Mouse (Mus musculus): ENCODE measurements around the gene Nav2.
A peak's percentile ranks its signal among the peaks of the same experiment; 100 is the strongest.

Nav2 gene

DNA sequence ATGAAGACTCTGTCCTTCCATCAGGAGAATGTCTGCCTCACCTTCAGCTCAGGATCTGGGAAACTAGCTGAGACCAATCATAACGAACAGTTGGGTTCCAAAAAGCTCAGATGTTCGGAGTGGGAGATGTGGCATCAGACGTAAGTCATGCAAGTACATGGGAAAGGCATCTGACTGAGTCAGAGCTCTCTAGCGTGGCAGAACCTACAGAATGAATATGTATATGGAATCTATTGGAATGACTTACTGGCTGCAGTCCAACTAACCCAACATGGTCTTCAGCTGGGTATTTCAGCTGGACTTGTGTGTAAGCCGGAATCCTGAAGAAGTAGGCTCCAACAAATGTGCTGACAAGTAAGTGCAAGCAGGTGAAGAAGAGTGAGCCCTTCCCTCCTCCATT, 199.6 kb downstream of the Nav2 start:
- DNase-seq, result no peak

DNA sequence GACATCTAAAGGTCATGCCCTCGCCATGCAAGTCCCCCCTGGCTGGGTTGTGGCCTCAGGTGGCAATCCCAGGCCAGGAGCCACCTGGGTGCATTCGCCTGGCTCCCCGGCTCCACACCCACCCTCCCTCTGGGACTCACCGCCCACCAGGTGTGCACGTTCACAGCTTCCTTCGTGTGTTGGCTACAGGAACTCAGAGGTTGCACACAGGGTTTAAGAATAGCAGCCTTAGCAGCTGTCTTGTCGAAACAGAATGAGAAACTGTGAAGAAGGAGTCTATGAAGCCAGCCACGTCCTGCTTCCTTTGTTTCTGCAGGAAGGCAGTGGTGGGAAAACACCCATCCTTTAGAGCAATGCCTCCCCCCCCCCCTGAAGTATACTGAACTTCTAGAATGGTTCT, 210.5 kb downstream of the Nav2 start:
- DNase-seq, result no peak

DNA sequence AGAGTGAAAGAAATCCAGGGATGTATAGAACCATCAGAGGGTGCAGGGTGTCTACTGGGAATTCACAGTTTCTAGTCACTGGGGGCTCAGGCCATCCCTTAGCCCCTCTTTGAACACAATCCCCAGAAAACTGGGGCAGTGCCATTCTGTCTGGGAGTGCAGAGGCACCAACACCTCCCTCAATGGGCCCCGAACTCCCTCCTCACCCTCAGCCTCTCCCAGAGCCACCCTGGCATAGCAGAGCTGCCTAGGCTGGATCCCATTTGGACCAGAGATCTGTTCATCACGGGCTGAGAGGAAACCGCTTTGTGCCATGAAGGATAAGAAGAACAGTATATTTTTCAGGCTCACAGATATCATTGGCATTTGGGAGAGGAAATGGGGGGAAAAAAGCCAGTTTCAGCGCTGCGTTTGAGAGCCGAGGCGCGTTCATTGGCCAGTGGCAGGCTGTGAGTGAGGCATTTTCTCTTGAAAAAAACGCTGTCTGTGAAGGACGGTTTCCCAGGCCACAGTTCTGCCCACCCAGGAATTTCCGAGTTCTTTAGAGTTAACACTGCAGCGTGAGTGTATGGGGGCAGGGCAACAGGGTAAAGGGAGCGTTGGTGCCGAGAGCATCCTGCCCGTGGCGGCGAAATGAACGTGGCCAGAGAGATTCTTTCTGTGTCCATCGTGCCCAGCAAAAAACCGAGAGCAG, 211.4 kb downstream of the Nav2 start:
- no peak for DNase-seq

DNA sequence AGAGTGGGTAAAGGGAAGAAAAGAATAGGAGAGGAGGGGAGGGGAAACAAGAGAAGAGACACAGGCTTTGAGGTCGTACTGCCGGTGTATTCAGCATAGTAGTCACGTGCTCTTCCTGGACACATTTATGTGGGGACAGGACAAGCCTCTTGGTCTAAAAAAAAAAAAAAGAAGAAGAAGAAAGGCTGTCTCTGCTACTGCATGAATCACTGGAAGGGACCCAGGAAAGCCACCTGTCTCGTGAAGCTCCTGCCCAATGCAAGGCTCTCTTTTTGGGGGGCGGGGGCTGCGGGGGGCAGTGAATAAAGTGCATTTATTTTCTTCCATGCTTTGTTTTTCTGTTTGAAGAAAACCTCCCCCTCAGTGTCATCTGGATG, 212.0 kb downstream of the Nav2 start:
- DNase-seq, result no peak

DNA sequence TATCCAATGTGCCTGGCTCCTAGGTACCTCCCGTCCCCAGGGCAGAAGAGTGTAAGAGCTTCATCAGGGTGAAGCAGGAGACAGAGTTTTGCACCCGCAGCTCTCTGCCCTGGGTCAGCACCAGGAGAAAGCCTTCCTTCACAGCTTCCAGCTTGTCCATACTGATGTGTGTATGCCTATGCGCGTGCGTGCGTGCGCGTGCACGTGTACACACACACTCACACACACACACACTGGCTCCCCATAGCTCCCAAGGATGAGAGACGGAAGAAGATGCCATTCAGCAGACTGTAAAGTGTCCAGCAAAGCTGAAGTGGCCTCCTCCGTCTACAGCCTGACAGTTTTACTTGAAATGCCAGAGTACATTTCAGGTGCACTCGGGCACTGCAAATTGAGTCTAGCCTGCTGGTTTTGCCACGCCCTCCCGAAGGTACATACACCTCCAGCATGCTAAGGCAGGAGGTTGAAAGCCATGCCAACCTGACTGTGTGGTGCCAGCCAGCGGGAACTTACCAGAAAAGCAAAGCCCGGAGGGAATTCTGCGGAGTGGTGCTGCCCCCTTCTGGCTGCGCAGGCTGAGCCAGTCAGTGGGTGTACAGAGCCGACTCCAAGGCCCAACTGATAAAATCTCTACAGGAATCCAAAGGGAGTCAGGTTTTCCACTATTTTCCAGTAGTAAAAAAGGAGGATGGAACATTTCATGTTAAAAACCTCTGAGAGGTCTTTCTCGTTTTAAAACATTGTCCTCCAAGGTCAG, 212.6 kb downstream of the Nav2 start:
- peak; percentile 80 for DNase-seq

DNA sequence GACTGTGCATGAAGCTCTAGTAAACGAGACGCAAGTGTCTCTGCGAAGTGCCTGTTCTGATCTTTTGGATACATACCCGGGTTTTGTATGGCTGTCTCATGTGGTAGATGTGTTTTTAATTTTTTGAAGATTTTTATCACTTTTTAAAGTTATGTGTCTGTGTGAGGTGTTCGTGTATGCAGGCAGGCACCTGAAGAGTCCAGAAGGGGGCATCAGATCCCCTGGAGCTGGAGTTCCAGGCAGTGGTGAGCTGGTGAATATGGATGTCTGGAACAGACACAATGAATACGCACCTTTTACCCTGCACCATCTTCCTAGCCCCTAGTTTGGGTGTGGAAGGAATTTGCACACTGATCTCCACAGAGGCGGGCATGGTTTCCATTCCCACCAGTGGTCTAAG, 214.0 kb downstream of the Nav2 start:
- DNase-seq, result no peak

DNA sequence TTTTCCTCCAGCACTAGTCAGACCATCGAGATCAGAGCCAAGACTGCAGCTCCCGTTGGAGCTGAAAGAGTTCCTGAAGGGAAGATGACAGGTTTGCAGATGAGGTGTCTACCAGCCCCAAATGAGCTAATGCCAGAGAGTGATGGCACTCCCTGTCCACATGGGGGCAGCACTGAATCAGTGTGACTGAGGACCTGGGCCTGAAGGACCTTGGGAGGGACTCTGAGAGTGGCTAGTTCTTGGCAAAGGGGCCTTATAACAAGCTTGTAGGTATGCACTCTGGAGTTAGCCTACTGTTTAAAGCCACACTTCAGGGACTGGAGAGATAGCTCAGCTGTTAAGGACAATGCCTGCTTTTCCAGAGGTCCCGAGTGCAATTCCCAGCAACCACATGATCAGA, 217.0 kb downstream of the Nav2 start:
- DNase-seq, result peak; percentile 50

DNA sequence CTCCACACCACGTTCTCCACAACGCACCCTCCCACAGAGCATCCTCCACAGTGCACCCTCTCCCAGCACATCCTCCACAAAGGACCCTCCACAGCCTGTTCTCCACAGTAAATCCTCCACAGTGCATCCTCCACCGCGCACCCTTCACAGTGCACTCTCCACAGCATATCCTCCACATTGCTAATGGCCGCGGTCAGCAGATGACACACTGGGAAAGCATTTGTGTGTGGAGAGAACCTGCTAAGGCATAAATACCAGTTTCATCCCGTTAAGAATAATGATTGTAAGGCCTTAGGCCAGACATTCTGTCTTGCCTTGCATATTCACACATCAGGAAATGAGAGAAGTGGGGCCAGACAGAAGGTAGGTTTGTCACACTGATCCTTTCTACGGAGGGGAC, 219.7 kb downstream of the Nav2 start:
- DNase-seq, result no peak

DNA sequence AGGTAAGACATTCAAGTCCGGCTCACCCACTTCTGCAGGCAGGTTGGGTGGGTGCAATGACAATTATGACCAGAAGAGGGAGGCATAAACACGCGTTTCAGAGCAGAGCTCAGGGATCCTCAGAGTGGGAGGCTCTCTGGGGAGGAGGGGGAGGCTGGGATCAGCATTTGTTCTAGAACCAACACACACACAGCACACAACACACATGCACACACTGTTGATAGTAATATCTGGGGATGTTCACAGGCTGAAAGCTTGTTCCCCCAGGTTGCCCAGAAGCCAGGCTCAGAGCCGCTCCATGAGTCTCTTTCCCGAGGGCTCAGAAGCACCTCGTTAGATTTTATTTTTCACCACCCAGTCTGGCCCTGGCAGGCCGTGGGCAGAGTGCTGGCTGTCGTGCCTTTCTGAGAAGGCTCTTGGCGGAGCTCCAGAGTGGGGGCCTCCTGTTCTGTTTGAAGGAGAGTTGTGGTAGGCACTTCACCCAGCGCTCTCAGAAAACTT, 224.4 kb downstream of the Nav2 start:
- DNase-seq, result peak; percentile 67

DNA sequence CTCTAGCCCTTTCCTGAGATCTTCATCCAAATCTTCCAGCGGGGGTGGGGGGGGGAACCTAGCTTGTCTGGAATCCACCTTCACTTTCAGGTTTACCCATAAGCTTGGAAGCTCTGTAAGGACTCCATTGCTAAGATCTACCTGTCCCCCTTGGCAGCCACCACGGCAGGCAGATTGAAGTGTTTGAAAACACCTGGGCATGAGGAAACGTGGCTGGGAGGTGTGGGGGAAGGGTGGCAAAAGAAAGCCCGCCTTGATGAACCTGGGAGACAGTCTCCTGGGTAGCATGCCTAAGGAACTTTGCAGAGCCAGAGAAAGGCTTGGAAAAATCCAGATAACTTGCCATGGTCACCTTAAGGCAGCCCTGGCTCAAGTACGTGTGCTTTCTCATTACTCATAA, 225.9 kb downstream of the Nav2 start:
- no peak for DNase-seq

DNA sequence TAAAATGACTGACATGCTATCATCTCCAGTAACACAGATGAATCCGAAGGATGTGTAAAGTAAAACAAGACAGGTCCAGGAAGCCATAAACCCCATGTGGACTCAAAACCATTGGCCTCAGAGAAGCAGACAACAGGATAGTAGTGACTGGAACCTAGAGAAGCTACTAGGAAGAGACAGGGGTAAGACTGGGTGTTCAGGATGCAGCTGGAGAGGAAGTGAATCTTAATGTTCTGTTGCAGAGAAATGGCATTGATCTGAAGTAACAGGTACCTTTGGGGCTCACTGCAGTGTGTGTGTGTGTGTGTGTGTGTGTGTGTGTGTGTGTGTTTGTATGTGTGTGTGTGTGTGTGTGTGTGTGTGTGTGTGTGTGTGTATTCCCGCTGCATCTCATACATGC, 231.2 kb downstream of the Nav2 start:
- no peak for DNase-seq

DNA sequence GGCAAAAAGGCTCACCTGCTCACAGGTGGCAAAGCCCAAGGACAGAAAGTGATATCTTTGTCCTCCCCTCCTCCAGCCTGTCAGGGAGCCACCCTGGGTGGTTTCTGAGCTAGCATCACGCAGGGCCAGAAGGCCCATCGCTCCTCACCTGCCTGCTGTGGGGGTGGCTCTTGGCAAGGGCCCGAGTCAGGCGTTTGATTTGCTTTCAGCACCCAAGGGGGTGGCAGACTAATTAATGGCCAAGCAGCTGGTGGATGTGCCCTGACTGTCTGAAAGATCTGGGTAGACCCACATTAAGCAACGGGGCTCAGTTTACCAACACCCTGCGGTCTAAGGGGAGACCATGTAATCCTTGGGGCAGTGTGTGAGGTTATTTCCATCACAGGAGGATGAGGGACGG, 235.4 kb downstream of the Nav2 start:
- DNase-seq, result no peak

DNA sequence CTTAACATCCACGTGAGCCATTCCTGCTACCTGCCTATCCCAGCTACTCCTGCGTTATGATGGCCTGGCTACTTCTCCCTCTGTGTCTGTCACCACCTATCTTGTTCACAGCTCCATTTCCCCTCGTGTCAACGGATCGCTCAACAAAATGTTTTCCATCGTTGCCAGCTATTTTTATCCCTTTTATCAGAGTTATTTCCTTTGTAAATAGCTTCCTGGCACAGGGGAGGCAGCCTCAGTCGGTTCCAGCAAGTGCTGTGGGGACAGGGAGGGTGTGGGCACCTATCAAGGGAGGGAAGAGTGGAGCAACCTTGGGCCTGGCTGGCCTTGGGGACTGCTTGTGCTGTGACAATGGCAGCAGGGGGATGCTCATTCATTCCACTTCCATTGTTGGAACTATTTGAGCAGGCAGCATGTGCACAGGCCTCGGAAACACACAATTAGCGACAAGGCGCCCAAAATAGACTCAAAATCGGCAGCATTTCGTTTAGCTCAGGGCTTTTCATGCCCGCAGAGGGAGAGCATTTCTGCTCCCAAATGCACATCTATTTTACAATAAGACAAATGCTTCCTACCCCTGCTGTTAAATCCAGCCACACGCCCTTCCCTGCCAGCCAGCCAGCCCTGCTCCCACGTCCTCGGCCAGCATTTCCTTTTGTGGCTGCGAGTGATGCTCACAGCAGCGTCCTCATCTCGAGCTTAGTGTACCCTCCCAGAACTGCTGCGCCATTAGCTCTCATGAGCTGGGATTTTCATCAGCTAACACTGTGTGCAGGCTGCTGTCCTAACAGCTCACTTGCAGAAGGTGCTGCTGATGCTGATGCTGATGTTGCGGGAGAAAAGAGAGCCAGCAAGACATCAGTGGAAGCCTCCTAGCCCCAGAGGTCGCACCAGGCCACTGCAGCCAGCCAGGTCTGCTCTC, 237.5 kb downstream of the Nav2 start:
- no peak for DNase-seq

DNA sequence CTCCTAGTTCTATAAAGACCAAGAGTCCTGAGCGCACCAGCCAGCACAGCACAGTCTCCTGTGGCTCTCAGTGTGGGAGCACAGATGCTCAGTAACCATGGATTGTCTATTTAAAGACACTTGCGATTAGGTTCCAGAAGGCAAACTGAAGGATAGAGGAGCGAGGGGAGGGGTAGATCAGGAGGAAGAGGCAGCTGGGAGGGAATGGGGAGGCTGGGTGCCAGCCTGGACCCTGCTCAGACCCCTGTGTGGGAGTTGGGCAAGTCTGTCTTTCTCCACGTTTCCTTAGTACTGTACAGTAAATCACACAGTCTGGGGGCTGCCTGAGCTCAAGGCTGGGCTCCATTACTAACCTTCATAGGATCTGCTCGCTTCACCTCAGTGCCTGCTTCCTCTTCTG, 243.8 kb downstream of the Nav2 start:
- no peak for DNase-seq

DNA sequence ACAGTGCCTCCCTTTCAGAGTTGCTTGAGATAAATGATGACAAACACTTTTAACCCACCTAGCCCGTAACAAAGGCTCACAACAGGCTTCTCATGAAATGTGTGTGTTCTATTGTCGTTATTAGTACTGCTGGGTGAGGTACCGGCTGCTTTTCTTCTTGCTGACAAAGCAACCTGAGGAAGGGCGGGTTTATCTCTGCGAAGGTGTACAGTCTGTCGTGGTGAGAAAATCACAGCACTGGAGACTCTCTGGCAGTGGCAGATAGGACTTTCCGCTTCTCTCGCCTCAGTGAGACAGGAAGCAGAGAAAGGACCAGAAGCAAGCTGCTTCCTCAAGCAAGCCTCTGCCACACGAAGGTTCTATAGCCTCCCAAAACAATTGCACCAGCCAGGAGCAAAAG, 244.2 kb downstream of the Nav2 start:
- no peak for DNase-seq

DNA sequence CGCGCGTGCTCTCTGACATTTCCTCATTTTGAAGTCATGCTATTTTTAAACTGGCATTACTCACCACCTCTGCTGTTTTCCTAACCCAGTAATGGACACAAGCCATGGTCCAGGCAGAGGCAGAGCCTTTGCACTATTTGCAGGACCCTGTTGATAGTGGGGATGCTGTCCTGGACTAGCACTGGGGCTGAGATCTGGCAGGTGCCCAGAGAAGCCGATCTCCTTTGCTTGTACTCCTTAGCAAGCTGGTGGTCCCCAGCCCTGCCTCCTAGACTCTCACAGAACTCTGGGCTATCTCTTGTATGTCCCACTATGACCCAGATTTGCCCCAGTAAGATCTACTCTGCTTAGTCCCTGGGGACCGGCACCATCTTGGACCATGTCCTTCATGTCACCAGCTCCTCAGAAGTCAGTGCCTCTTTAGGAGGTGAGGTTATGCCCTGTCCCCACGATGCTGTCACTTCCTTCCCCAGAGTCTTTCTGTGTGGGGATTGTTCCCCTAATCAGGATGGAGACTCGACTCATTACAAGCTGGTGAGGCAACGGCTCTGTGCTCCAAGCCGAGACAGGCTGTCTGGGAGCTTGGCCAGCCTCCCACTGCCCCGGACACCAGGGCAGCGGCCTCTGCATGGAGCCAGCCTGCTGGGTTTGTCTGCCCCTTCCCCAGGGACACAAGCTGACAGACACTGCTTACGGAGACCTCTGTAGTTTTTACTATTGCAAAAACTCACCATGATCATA, 250.3 kb downstream of the Nav2 start:
- no peak for DNase-seq

DNA sequence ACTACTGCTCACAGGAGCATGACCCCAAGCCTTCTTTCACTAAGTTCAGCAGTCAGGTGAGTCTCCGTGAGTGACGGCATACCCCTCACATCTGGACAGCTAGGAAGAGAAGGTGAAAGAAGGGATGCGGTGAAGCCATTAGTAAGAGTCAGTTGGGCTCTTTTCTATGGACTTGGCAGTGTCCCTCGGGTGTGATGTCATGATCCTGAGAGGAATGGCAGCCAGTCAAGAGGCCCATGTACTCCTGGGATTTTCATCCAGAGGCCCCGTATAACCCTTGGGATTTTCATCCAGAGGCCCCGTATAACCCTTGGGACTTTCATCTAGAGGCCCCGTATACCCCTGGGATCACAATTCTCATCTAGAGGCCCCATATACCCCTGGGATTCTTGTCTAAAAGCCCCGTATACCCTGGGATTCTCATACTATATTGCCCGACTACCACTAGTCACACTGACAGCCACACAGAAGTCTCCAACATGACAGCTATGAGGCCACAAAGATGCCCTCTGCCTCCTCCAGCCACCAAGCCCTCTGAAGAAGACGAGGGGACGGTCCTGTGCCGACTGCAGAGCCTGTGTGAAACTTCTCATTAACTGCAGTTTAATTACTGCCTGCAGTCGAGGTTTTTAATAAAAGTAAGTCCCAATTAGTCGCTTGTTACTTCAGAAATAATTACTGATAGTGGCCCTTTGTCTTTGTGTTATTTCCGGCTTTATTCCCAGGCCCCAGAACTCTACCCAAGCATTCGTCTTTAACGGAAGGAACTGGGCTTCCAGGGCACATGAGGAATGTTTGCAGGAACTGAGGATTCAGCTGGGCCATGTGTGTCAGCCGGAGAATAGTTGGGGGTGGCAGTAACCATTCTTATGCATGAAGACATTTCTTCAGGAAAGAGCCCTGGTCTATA, 251.4 kb downstream of the Nav2 start:
- no peak for DNase-seq

DNA sequence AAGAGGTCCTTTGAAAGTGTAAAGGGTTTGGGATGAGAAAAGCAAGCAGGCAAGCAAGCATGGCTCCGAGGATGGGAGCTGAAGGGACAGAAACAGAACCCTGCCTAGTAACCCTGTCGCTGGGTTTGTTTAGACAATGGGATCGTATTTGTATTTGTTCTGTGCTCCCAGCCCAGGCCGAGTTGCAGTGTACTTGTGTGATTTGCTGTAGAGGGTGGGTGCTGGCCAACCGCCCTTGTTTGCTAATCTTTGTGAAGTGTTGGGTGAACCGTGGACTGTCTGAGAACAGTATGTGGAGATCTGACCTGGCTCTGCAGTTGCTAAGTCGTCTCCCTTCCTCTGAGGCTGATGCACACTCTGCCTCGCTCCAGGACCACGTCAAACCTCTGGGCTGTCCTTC, 253.6 kb downstream of the Nav2 start:
- no peak for DNase-seq

DNA sequence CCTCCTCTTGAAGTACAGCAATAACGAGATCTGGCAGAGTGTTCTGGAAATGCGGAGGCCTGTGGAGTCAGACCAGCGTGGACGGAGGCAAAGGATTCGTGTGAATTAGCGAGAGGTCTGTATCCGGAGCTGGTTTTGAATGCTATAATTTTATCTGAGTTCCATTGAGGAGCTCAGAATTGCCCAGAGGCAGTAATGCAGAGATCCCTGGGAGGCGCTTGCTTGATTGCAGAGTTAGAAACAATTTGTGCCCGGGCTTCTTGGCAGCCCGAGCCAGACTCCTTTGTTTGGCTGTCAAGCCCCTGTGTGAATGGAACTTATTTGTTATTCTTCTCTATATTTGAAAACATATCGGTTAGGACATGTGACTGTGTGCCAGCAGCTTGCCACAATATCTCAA, 255.3 kb downstream of the Nav2 start:
- DNase-seq, result no peak

DNA sequence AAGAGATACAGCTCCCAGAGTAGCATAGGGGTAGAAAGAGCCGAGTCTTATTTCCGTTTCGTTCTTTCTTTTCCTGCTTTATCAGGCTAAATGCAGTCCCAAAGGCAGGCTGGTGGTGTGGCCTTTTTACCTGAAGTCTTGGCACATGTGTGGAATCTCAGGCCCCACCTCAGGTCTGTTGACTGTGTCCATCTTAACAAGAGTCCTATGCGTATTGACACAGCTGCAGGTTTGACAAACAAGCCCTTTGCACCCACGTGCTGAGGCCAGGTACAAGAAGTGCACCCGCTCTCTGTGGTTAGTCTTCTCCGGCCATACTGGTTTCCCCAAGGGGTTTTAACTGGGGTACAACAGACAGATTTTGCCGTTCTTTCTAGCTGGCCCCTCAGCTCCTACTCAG, 256.4 kb downstream of the Nav2 start:
- no peak for DNase-seq

DNA sequence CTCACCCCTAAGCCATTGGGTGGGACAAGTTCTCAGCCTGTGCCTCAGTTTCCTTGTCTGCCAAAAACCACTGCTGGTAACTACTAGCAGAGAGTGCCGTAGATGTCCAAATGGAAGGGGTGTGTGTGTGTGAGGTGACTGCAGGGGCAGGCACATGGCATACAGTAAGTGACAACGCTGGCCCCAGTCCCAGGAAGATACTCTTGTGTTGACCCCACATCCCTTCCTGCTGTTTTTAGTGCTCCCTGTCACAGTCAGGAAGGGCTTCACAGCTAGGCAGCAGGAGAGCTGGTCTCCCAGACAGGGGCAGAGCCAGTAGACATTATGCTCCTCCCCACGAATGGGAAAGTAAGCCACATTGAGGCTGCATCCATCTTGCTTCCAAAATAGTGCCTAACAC, 264.4 kb downstream of the Nav2 start:
- DNase-seq, result no peak
